Mouse (Mus musculus) frontal cortex, postnatal 14 days (tissue): ENCODE data around the gene Slc1a3.
"Not testable (repeated sequence)": the region's sequence is repeated elsewhere in the genome, so short reads cannot be mapped to it uniquely, and the experiment has no call there.

Source experiments
- DNase-seq, 2 experiments: peaks; one replicate each; pipeline ENCODE4 v3.0.0; 2022; ENCODE audit warnings: low spot score in 2 of 2

The Slc1a3 gene

DNA sequence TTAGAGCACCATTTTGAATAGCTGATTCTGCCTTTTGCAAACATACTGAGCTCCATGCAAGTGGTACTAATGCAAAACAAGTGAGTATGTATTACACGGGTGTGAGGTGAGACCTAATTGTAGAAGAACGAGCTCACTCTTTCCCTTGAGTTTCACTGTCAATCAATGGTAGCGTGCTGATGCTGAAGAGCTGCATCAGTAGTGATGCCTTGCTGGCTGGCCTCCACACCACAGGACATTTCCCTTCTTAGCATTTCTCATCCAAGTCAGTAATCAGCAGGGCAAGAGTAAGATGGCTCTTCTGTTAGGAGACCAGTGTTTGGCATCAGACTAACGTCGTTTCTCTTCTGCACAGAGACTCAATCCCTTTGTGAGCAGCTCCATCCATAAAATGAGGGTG lies 4.0 kb downstream of the Slc1a3 start:
- no peak for DNase-seq

- DNase-seq = peak; percentile 33 to 34
Measured at GRCm38 (mm10) chr15:8706178-8706577, 4.4 kb downstream of the Slc1a3 start.

- DNase-seq = not testable (repeated sequence)
Measured at GRCm38 (mm10) chr15:8705560-8705959, 5.0 kb downstream of the Slc1a3 start.

- DNase-seq = no peak
Measured at GRCm38 (mm10) chr15:8697976-8698375, 12.6 kb downstream of the Slc1a3 start.

DNA sequence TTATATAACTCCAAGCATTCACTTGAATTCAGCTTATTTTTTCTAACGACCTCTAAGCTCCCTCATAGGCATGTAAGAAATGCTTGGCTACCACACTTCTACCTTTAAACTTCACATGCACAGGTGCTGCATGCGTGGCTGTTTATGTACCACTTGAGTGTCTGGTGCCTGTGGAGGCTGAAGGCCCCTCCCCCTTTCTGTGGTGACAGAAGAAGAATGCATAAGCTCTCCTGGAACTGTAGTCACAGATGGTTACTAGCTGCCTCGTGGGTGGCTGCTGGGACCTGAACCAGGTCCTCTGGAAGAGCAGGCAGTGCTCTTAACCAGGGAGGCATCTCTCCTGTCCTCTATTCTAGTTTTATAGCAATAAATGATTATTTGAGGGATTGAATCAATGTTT lies 13.1 kb downstream of the Slc1a3 start:
- DNase-seq = no peak

DNA sequence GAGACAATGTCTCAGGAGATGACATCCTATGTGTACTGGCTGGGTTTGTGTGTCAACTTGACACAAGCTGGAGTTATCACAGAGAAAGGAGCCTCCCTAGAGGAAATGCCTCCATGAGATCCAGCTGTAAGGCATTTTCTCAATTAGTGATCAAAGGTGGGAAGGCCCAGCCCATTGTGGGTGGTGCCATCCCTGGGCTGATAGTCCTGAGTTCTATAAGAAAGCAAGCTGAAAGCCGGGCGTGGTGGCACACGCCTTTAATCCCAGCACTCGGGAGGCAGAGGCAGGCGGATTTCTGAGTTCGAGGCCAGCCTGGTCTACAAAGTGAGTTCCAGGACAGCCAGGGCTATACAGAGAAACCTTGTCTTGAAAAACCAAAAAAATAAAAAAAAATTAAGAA lies 20.4 kb downstream of the Slc1a3 start:
- DNase-seq = not testable (repeated sequence)

GRCm38 (mm10) chr15:8686846-8687245 lies 23.7 kb downstream of the Slc1a3 start:
- no peak for DNase-seq

- no peak for DNase-seq
Measured at GRCm38 (mm10) chr15:8685506-8685905, 25.1 kb downstream of the Slc1a3 start.

GRCm38 (mm10) chr15:8684263-8684662 lies 26.3 kb downstream of the Slc1a3 start:
- no peak for DNase-seq

- no peak for DNase-seq
Measured at GRCm38 (mm10) chr15:8682871-8683270, 27.7 kb downstream of the Slc1a3 start.

- no peak for DNase-seq
Measured at GRCm38 (mm10) chr15:8682421-8682820, 28.1 kb downstream of the Slc1a3 start.

DNA sequence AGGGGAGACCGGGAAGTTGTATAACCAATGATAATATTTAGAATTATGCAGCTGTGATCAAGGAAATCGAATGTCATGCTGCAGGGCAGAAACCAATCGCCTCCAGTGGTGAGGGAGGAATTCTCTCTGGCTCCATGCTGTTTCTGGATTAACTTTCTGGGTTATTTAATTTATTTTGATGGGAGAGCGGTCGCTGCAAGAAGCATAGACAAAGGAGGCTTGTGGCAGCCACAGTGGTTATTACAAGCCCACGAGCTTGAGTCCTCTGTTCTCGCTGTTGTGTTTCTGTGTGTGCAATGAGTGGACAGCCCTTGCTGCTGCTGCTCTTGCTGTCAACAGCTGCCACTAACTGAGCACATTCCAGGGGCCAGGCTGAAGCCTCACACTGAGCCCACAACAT lies 28.6 kb downstream of the Slc1a3 start:
- no peak for DNase-seq

GRCm38 (mm10) chr15:8681009-8681408 lies 29.6 kb downstream of the Slc1a3 start:
- no peak for DNase-seq

GRCm38 (mm10) chr15:8676959-8677358 lies 33.6 kb downstream of the Slc1a3 start:
- no peak for DNase-seq

- DNase-seq = no peak
Measured at GRCm38 (mm10) chr15:8676211-8676691, 34.3 kb downstream of the Slc1a3 start.

- no peak for DNase-seq
Measured at GRCm38 (mm10) chr15:8675616-8676015, 34.9 kb downstream of the Slc1a3 start.

DNA sequence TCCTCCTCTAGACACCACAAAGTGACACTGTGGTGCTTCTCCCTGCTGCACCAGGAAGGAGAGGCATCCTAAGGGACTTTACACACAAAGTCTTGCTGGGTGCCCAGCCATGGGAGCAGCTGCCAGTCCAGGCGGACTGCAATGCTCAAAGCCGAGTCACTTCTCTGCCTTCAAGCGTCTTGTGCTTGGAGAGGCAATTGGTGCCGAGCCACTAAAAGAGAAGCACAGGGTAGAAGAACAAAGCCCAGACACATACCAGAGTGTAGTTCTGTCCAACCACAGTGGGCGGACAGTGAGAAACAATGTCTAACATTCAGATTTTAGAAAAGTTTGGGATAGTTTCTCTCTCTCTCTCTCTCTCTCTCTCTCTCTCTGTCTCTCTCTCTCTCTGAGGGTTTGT lies 38.0 kb downstream of the Slc1a3 start:
- no peak for DNase-seq

DNA sequence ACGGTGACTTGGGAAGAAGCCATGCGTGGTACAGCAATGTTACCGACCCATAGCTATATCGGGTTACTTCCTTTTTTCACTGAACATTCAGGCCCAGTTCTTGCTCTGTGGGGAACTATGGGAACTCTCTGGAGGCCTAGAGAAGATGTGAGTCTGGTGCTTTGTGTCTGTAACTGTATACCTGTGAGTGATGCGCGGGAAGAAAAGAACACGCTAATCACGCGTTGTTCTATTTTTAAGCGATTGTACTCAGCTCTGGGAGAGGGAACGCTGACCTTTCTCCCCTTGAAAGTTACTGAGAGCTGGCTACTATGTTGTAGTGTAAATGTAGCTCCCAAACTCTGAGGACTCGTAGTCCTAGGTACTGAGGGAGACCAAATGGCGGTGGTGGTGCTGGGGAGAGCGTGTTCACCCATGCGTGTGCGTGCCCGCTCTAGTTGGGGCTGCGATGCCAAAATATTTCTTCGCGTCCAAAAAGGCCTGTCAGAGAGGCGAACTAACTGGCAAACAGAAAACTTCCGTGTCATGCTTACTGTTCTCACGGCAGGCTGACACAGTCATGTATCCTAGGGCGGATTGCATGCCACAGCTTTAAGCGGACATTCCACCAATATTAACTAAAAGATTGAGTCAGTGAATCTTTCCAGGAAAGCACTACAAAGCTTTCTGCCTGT lies 42.6 kb downstream of the Slc1a3 start:
- no peak for DNase-seq

GRCm38 (mm10) chr15:8665675-8666350 lies 44.8 kb downstream of the Slc1a3 start:
- DNase-seq = no peak

DNA sequence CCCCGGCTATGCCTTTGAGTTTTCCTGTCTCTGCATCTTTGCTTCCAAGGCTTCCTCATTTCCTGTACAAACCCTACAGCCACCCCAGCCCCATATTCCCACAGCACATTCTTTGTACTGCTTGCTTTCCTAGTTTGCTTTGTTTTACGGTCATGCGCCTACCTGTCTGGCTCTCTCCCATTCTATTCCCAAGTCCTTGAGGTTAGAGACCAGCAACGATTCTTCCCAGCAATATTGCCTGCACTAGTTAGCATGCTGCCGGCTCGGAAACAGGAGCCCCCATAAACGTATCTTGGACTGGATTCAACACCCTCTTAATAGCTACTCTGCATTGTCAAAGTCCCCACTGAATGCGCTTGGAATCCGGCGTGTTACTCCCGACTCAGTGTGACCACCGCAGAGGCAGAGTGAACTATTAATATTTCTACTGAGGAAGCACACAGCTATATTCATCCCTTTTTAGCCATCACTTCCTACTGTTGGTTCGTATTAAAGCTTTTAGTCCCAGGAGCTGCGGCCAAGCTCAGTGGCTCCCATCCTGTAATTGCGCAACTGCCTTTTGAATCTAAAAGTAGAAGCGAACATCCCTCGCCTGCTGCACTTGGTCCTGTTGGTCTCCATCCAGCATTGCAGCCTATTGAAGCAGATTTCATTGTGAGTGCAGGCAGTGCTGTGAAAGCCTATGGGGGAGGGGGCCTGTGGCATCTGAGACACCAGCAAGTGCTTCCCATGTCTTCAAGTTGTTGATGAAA lies 47.0 kb downstream of the Slc1a3 start:
- DNase-seq = peak; percentile 44 to 49

DNA sequence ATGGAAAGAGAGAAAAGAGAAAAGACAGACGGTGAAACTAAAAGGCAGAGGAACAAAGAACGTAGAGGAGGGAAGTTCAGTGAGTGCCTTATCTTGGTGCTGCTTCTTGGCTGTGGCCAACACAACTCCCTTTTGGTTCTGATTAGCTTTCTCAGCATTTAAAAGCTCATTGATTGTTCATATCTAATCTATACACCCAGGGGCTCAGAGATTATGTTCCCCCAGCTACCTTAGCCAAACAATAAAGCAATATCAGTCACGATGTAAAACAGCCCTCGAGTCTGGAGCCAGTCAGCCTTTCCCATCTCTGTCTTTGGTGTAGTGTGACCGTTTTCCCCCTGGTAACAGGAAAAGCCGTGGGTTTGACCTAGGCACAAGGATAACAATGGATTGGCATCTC lies 48.7 kb downstream of the Slc1a3 start:
- no peak for DNase-seq

DNA sequence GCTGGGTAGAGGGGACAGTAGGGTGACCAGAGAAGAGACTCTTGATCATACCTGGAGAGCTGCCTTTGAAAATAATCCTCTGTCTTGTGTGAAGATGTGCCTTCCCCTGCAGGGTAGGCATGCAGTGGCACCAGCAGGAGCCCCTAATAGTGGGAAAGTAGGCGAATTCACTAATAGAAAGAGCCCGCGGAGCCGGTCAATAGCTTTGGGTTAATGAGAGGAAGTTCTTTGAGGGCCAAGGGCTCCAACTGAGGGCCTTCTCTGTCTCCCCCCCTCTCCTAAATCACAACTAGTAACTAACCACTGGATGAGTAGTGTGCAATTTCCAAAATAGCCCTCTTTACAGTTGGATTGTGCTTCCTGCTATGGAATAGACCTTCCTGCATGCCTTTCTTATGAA lies 50.6 kb downstream of the Slc1a3 start:
- DNase-seq = no peak

DNA sequence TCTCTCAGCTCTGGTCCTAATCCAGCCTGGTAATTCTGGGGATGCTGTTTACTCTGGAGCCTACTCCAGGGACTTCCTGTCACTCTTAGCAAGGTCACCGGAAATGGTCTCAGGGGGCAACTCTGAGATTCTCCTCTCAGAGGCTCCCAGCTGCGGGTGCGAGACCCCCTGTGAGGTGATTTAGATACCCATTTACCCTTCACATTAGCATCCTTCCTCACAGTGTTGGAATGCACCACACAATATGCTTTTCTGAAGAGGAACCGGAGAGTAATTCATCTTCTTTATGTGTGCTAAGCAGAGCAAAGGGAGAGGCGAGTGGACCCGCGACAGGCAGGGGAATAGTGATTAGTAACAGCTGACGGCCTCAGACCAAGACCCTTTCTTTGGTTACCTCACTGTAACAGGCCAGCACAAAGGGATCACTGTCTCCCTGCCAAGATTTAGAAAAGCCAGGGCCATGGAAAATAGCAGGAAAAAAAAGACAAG lies 51.0 kb downstream of the Slc1a3 start:
- DNase-seq = no peak
